ENCODE assay signal across 11 mouse cellular contexts in genomic region chr10:95220536-95220935, GRCm38 (mm10).
"Had no signal": no experiment of that assay in that cellular context is flagged by ENCODE, and none has a peak within 500 bp of the region (broad histone marks: within the 10 kb centered on the region; RNA-seq: fewer than 3 reads in every experiment).

No protein-coding gene starts in this region.

- ATAC-seq: liver, postnatal 0 days; lung, postnatal 0 days; midbrain, embryonic 15.5 days had no signal

- DNase-seq: layer of hippocampus, postnatal 36 days; left cerebral cortex, postnatal 4 days; liver, postnatal 0 days; lung, embryonic 14.5 days; right cerebral cortex, adult 18-20 months; right cerebral cortex, postnatal 14 days; right cerebral cortex, postnatal 4 days; thymus, adult 2 months; thymus, postnatal 25 days had no signal
